Mouse (Mus musculus) embryonic facial prominence, embryonic 15.5 days (tissue): ENCODE measurements around the gene Pabpc4. TPM values are rescaled to one million over a fixed set of nuclear protein-coding genes. Genes with fewer than 3 reads are reported as not detected.
"Not testable (repeated sequence)": the region's sequence is repeated elsewhere in the genome, so short reads cannot be mapped to it uniquely, and the experiment has no call there.

Experiments used
- ATAC-seq: fragments of 200-750 bp; cut with Nextera tagmentation; 2 replicates; pipeline ENCODE4 v1.8.0; 2017; ENCODE audit warnings: low read depth, moderate TSS enrichment; ENCODE audit not compliant: insufficient number of reproducible peaks, low FRiP score, low TSS enrichment
- H3K27ac ChIP-seq: fragments of 300-500 bp; sonication (generic); replicated peaks from 2 replicates; pipeline ENCODE4 v1.5.1; 2015; ENCODE audit warnings: mild to moderate bottlenecking, inconsistent platforms
- H3K27me3 ChIP-seq: fragments of 300-500 bp; sonication (generic); 2 replicates; pipeline ENCODE4 v1.6.1; 2015; ENCODE audit warnings: inconsistent platforms
- H3K36me3 ChIP-seq: fragments of 300-500 bp; sonication (generic); 2 replicates; pipeline ENCODE4 v1.6.1; 2015; ENCODE audit warnings: mild to moderate bottlenecking, inconsistent platforms
- H3K4me1 ChIP-seq: fragments of 300-500 bp; sonication (generic); 2 replicates; pipeline ENCODE4 v1.6.1; 2015; ENCODE audit warnings: inconsistent platforms
- H3K4me2 ChIP-seq: fragments of 300-500 bp; sonication (generic); replicated peaks from 2 replicates; pipeline ENCODE4 v1.6.1; 2015; ENCODE audit warnings: mild to moderate bottlenecking, inconsistent platforms
- H3K4me3 ChIP-seq: fragments of 300-500 bp; sonication (generic); replicated peaks from 2 replicates; pipeline ENCODE4 v1.5.1; 2015; ENCODE audit warnings: mild to moderate bottlenecking, inconsistent platforms
- H3K9ac ChIP-seq: fragments of 300-500 bp; sonication (generic); 2 replicates; pipeline ENCODE4 v1.6.1; 2015; ENCODE audit warnings: inconsistent platforms
- H3K9me3 ChIP-seq: fragments of 300-500 bp; sonication (generic); replicated peaks from 2 replicates; pipeline ENCODE4 v1.6.1; 2016; ENCODE audit warnings: inconsistent platforms
- WGBS: fragments of 180-500 bp; shearing (Covaris S2); methylation state at CpG from one replicate; pipeline ENCODE4 v1.1.7; 2015; 5-methylcytosine and 5-hydroxymethylcytosine counted together
- polyA plus RNA-seq: library from polyadenylated mRNA; unstranded; fragments of >200 nt; fragmentation: Nextera tagmentation; extraction: Ambion mirVana; gene quantifications from 2 replicates; pipeline ENCODE4 v1.2.1, GENCODE M21; 2015

The Pabpc4 gene
- polyA plus RNA-seq, 1 experiment from 2014 or later = 37.5 TPM

DNA sequence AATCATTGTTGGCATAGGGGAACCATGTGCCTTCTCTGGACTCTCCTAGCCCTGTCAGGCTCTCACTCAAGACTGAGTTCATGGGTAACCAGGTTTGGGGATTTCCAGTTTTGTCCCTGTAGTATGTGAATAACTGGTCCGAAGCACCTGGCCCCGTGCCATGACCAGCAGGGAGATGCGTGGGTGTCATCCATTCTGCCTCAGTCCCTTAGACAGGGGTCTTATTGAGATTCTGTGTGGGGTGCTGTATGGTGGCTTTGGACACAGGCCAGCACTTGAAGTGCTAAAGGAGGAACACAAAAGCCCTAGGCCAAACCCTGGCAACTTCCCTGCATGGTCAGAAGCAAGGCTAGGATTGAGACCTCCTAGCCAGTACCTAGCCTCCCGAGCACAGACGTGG lies 9.9 kb upstream of the Pabpc4 start:
- H3K9ac ChIP-seq = no peak overlapping the region
- ATAC-seq = no peak
- 77% methylated on average over 5 of the region's 5 CpGs for WGBS

GRCm38 (mm10) chr4:123254617-123255016 lies 7.5 kb upstream of the Pabpc4 start:
- no peaks in the 10 kb centered on the region for H3K9me3 ChIP-seq
- H3K4me1 ChIP-seq = no peaks in the 10 kb centered on the region
- H3K9ac ChIP-seq = no peak overlapping the region
- ATAC-seq = peak; percentile 12; the same call in 1 of the 2 replicates
- H3K27ac ChIP-seq = no peak overlapping the region
- H3K36me3 ChIP-seq = no peaks in the 10 kb centered on the region
- H3K4me2 ChIP-seq = no peak overlapping the region
- H3K4me3 ChIP-seq = no peak overlapping the region
- no peaks in the 10 kb centered on the region for H3K27me3 ChIP-seq
- 18% methylated on average over 5 of the region's 5 CpGs for WGBS

More for the DNA sequence above, 9.9 kb upstream of the Pabpc4 start:
- no peak overlapping the region for H3K27ac ChIP-seq
- H3K36me3 ChIP-seq = no peaks in the 10 kb centered on the region
- H3K27me3 ChIP-seq = no peaks in the 10 kb centered on the region
- no peaks in the 10 kb centered on the region for H3K9me3 ChIP-seq
- H3K4me3 ChIP-seq = no peak overlapping the region
- no peak overlapping the region for H3K4me2 ChIP-seq
- peaks cover 4% of the 10 kb centered on the region for H3K4me1 ChIP-seq

DNA sequence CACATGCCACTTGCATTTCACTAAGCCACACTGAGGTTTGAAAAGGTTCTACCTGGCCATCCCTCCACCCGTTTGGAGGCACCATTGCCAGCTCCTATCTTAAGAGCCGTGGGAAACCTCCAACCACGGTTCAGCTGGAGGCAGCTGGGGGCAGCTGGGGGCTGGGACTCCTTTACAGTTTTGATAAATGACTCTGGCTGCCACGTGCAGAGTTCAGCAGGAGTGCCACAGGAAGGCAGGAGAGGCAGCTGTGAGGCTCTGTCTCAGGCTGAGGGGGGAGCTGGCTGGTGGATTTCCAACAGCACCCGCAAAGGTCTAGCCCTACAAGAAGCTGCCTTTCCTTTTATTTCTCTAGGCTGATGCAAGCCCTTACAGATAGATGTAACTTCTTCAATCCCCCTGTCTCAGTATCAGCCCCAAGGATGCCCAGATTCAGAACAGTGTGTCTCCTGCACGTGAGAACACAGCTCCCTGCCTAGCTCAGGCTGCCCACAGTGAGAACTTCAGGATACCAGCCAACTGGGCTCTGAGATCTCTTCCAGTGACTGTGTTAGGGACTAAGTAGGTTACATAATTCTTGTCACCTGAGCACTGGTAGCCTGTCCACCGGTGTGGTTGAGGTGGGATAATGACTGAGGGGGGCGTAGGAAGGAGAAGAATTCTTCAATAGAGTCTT lies 1.9 kb upstream of the Pabpc4 start:
- no peaks in the 10 kb centered on the region for H3K27me3 ChIP-seq
- H3K4me1 ChIP-seq = no peaks in the 10 kb centered on the region
- H3K27ac ChIP-seq = no peak overlapping the region
- WGBS = 47% methylated on average over 8 of the region's 8 CpGs
- H3K36me3 ChIP-seq = no peaks in the 10 kb centered on the region
- no peak overlapping the region for H3K4me2 ChIP-seq
- no peak overlapping the region for H3K9ac ChIP-seq
- no peaks in the 10 kb centered on the region for H3K9me3 ChIP-seq
- ATAC-seq = no peak
- H3K4me3 ChIP-seq = no peak overlapping the region

DNA sequence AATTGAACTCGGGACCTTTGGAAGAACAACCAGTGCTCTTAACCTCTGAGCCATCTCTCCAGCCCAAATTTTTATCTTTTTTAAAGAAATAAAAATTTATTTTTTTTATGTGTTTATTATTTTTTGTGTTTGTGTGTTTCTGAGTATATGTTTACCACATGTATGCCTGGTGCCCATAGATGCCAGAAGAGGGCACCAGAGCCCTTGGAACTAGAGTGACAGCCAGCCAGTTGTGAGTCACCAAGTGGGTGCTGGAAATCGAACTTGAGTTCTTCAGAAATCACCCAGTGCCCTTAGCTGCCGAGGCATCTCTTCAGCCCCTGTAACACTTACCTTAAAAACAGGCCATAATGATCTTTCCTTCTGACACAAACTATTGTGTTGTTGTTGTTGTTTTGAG lies 8.9 kb downstream of the Pabpc4 start:
- ATAC-seq = no peak
- no peaks in the 10 kb centered on the region for H3K9me3 ChIP-seq
- no peaks in the 10 kb centered on the region for H3K36me3 ChIP-seq
- H3K27me3 ChIP-seq = no peaks in the 10 kb centered on the region
- no peak overlapping the region for H3K27ac ChIP-seq
- no peak overlapping the region for H3K4me3 ChIP-seq
- no peaks in the 10 kb centered on the region for H3K4me1 ChIP-seq
- no peak overlapping the region for H3K4me2 ChIP-seq
- H3K9ac ChIP-seq = no peak overlapping the region
- WGBS = 84% methylated on average over 3 of the region's 3 CpGs

DNA sequence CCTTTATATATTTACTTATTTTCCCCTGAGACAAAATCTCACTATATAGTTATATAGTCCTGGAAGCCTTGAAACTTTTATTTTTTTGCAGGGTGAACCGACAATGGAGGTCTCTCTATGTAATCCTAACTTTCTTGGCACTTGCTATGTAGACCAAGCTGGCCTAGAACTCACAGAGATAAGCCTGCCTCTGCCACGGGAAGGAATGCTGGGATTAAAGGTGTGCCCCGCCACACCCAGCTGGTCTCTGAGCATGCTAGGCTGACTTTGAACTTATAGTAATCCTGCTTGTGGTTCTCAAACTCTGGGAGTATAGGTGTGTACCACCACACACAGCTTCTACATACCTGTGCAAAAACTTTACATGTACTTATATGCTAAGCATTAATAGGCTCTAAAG lies 18.0 kb downstream of the Pabpc4 start:
- Histone ChIP-seq H3K27ac (no peak overlapping the region), H3K9ac (no peak overlapping the region), H3K36me3 (no peaks in the 10 kb centered on the region), H3K4me2 (no peak overlapping the region), H3K4me3 (no peak overlapping the region), H3K9me3 (no peaks in the 10 kb centered on the region), H3K4me1 (peaks cover 14% of the 10 kb centered on the region), H3K27me3 (no peaks in the 10 kb centered on the region)
- whole genome bisulfite sequencing = 67% methylated on average over 3 of the region's 3 CpGs
- no peak for ATAC-seq

DNA sequence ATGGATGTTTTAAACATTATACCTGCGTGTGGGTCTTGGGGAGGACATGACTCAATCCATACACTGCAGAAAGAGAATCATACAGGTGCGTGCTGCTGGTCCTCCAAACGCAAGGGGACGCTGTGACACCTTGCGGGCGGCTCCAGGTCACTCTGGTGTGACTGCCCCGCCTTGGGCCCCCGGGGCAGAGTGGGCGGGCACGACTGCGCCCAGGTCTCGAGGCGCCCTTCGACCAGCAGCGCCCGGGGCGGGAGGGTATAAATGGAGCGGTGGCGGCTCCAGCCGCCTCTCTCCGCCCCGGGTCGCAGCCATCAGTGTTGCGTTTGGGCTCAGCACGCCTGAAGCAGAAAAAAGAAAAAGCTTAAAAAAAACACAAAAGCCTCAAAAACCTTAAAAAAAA lies 20.3 kb downstream of the Pabpc4 start:
- Histone ChIP-seq H3K9ac (peak overlapping the region; percentile 31; the same call in 1 of the 2 replicates), H3K9me3 (no peaks in the 10 kb centered on the region), H3K27me3 (no peaks in the 10 kb centered on the region), H3K27ac (peak overlapping the region; percentile 66; the same call in 1 of the 2 replicates), H3K4me1 (peaks cover 29% of the 10 kb centered on the region), H3K4me3 (peak overlapping the region; percentile 60), H3K36me3 (peaks cover 9% of the 10 kb centered on the region), H3K4me2 (peak overlapping the region; percentile 74)
- WGBS = under 1% methylated on average over 25 of the region's 25 CpGs
- peak; percentile 90 for ATAC-seq

GRCm38 (mm10) chr4:123282915-123283674 lies 20.9 kb downstream of the Pabpc4 start:
- WGBS = under 1% methylated on average over 43 of the region's 55 CpGs
- not testable (repeated sequence) for H3K27ac ChIP-seq, H3K9me3 ChIP-seq, H3K27me3 ChIP-seq
- Histone ChIP-seq H3K9ac (peak overlapping the region; percentile 31), H3K4me2 (peak overlapping the region; percentile 74), H3K4me1 (peaks cover 29% of the 10 kb centered on the region), H3K4me3 (peak overlapping the region; percentile 60), H3K36me3 (peaks cover 13% of the 10 kb centered on the region)
- ATAC-seq = 0 out of 2 replicates have a peak, but pooled peaks have one; percentile 40

GRCm38 (mm10) chr4:123283675-123284064 lies 21.5 kb downstream of the Pabpc4 start:
- H3K27ac ChIP-seq, H3K27me3 ChIP-seq, ATAC-seq, H3K9me3 ChIP-seq: not testable (repeated sequence)
- Histone ChIP-seq H3K9ac (peak overlapping the region; percentile 19), H3K4me3 (peak overlapping the region; percentile 60), H3K4me2 (peak overlapping the region; percentile 74), H3K36me3 (peaks cover 19% of the 10 kb centered on the region), H3K4me1 (peaks cover 29% of the 10 kb centered on the region)
- WGBS = under 1% methylated on average over 15 of the region's 15 CpGs

GRCm38 (mm10) chr4:123284731-123285624 lies 22.8 kb downstream of the Pabpc4 start:
- no peaks in the 10 kb centered on the region for H3K9me3 ChIP-seq
- H3K4me3 ChIP-seq = peak overlapping the region; percentile 60
- H3K4me1 ChIP-seq = peaks cover 29% of the 10 kb centered on the region
- no peak overlapping the region for H3K9ac ChIP-seq
- H3K27ac ChIP-seq = no peak overlapping the region; the same call in 1 of the 2 replicates
- ATAC-seq = no peak
- WGBS = 72% methylated on average over 6 of the region's 6 CpGs
- H3K4me2 ChIP-seq = peak overlapping the region; percentile 74
- no peaks in the 10 kb centered on the region for H3K27me3 ChIP-seq
- H3K36me3 ChIP-seq = peaks cover 32% of the 10 kb centered on the region

DNA sequence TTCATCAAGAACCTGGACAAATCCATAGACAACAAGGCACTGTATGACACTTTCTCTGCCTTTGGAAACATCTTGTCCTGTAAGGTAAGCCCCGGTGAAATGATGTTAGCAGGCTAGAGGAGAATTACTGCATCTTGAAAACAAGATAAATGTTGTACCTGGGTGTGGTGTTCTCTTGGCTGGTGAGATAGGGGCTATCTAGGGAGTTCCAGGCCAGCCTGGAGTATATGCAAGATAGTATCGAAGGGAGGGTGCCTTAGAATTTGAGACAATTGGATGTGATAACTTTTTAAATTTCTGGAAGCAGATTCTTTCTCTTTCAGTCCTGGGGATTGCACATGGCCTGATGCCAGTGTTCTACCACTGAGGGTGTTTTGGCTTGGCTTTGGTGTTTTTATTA lies 24.6 kb downstream of the Pabpc4 start:
- WGBS = 88% methylated on average over 2 of the region's 2 CpGs
- no peaks in the 10 kb centered on the region for H3K9me3 ChIP-seq
- H3K4me3 ChIP-seq = no peak overlapping the region
- H3K9ac ChIP-seq = no peak overlapping the region
- no peak overlapping the region for H3K4me2 ChIP-seq
- no peak for ATAC-seq
- peaks cover 46% of the 10 kb centered on the region for H3K36me3 ChIP-seq
- H3K4me1 ChIP-seq = peaks cover 29% of the 10 kb centered on the region
- no peak overlapping the region for H3K27ac ChIP-seq
- H3K27me3 ChIP-seq = no peaks in the 10 kb centered on the region

GRCm38 (mm10) chr4:123289038-123289437 lies 26.9 kb downstream of the Pabpc4 start:
- H3K4me3 ChIP-seq = no peak overlapping the region
- H3K27ac ChIP-seq = no peak overlapping the region
- H3K27me3 ChIP-seq = no peaks in the 10 kb centered on the region
- ATAC-seq = no peak
- no peak overlapping the region for H3K4me2 ChIP-seq
- no peak overlapping the region for H3K9ac ChIP-seq
- 77% methylated on average over 12 of the region's 12 CpGs for WGBS
- H3K9me3 ChIP-seq = no peaks in the 10 kb centered on the region
- peaks cover 26% of the 10 kb centered on the region for H3K4me1 ChIP-seq
- H3K36me3 ChIP-seq = peaks cover 68% of the 10 kb centered on the region
